Mouse (Mus musculus): ENCODE results near the gene Gm9046.
"Not testable (repeated sequence)": the region's sequence is repeated elsewhere in the genome, so short reads cannot be mapped to it uniquely, and the experiment has no call there.

DNA sequence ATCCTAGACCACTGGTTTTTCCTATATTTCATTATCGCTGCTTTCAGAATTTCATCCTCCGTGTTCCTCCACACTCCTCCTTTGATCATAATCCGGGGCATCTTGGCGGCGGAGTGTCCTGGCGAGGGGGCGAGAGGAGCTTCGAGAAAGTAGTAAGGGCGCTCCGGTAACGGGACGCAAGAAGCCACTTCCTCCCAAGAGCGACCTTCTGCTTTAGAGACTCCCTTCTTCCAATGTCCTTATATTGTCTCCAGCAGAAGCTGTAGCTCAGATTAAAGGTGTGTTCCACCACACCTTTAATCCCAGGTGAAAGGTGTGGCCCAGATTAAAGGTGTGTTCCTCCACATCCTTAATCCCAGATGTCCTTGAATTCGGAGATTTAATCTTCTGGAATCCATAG is 5.5 kb upstream of the Gm9046 start, which contains the start of gene Gm9048:
- not testable (repeated sequence) for TF ChIP-seq GATA1 (IDR thresholded peaks at IDR 0.05; ENCODE audit: borderline replicate concordance, low read length); CTCF (IDR thresholded peaks at IDR 0.05; ENCODE audit: low read depth, low read length); GATA2 (IDR thresholded peaks at IDR 0.05; ENCODE audit: borderline replicate concordance, low read depth, low read length); TAL1 (conservative IDR thresholded peaks at IDR 0.05; ENCODE audit: low read depth, low read length); POLR2AphosphoS5 (IDR thresholded peaks at IDR 0.05; ENCODE audit: insufficient replicate concordance, low read depth, low read length)

Measured in G1E (cell line).